Mouse (Mus musculus) liver, embryonic 13.5 days (tissue): Measurements from ENCODE around the gene Rhbdd1. TPM values are rescaled to one million over a fixed set of nuclear protein-coding genes. Genes with fewer than 3 reads are reported as not detected.

Experiments used
- ATAC-seq: fragments of 200-750 bp; cut with Nextera tagmentation; 2 replicates; pipeline ENCODE4 v1.8.0; 2017; ENCODE audit warnings: low read depth, mild to moderate bottlenecking, moderate number of reproducible peaks, moderate library complexity
- DNase-seq: peaks from one replicate; pipeline ENCODE4 v3.0.0; 2022
- H3K27ac ChIP-seq: fragments of 300-500 bp; sonication (generic); 2 replicates; pipeline ENCODE4 v1.5.1; 2015; ENCODE audit warnings: moderate library complexity, mild to moderate bottlenecking, inconsistent platforms
- H3K27me3 ChIP-seq: fragments of 300-500 bp; sonication (generic); 2 replicates; pipeline ENCODE4 v1.6.1; 2015; ENCODE audit warnings: mild to moderate bottlenecking, inconsistent platforms
- H3K36me3 ChIP-seq: fragments of 300-500 bp; sonication (generic); 2 replicates; pipeline ENCODE4 v1.6.1; 2015; ENCODE audit warnings: mild to moderate bottlenecking, inconsistent platforms
- H3K4me1 ChIP-seq: fragments of 300-500 bp; sonication (generic); replicated peaks from 2 replicates; pipeline ENCODE4 v1.6.1; 2015; ENCODE audit warnings: inconsistent platforms
- H3K4me2 ChIP-seq: fragments of 300-500 bp; sonication (generic); 2 replicates; pipeline ENCODE4 v1.6.1; 2015; ENCODE audit warnings: inconsistent platforms, mild to moderate bottlenecking, moderate library complexity
- H3K4me3 ChIP-seq: fragments of 300-500 bp; sonication (generic); replicated peaks from 2 replicates; pipeline ENCODE4 v1.5.1; 2015; ENCODE audit warnings: mild to moderate bottlenecking, inconsistent platforms
- H3K9ac ChIP-seq: fragments of 300-500 bp; sonication (generic); 2 replicates; pipeline ENCODE4 v1.6.1; 2015; ENCODE audit warnings: mild to moderate bottlenecking, inconsistent platforms
- H3K9me3 ChIP-seq: fragments of 300-500 bp; sonication (generic); replicated peaks from 2 replicates; pipeline ENCODE4 v1.6.1; 2016; ENCODE audit warnings: inconsistent platforms
- WGBS: fragments of 180-500 bp; shearing (Covaris S2); methylation state at CpG from one replicate; pipeline ENCODE4 v1.1.7; 2015; ENCODE audit not compliant: insufficient replicate concordance; 5-methylcytosine and 5-hydroxymethylcytosine counted together
- polyA plus RNA-seq: library from polyadenylated mRNA; unstranded; fragments of >200 nt; fragmentation: Nextera tagmentation; extraction: Ambion mirVana; gene quantifications from 2 replicates; pipeline ENCODE4 v1.2.1, GENCODE M21; 2015

Rhbdd1 gene
- polyA plus RNA-seq, 1 experiment from 2014 or later: 8.6 TPM

- Histone ChIP-seq H3K4me2 (no peak overlapping the region), H3K27ac (no peak overlapping the region), H3K9ac (no peak overlapping the region), H3K27me3 (no peaks in the 10 kb centered on the region), H3K9me3 (no peaks in the 10 kb centered on the region), H3K4me1 (no peaks in the 10 kb centered on the region), H3K4me3 (no peak overlapping the region), H3K36me3 (no peaks in the 10 kb centered on the region)
- 68% methylated on average over 10 of the region's 10 CpGs for WGBS
- no peak for ATAC-seq
- no peak for DNase-seq
Observed at GRCm38 (mm10) chr1:82470516-82471225, 154.4 kb downstream of the Rhbdd1 start.

- no peaks in the 10 kb centered on the region for H3K9me3 ChIP-seq
- no peak overlapping the region for H3K4me3 ChIP-seq
- no peaks in the 10 kb centered on the region for H3K27me3 ChIP-seq
- H3K4me2 ChIP-seq: no peak overlapping the region
- no peak for ATAC-seq
- no peaks in the 10 kb centered on the region for H3K4me1 ChIP-seq
- DNase-seq: no peak
- no peak overlapping the region for H3K9ac ChIP-seq
- no peaks in the 10 kb centered on the region for H3K36me3 ChIP-seq
- H3K27ac ChIP-seq: no peak overlapping the region
Observed at GRCm38 (mm10) chr1:82473467-82473866, 157.2 kb downstream of the Rhbdd1 start.

GRCm38 (mm10) chr1:82474461-82474961 is 158.3 kb downstream of the Rhbdd1 start:
- ATAC-seq (no peak), DNase-seq (no peak)
- H3K4me2 ChIP-seq: no peak overlapping the region
- no peaks in the 10 kb centered on the region for H3K36me3 ChIP-seq
- H3K9ac ChIP-seq: no peak overlapping the region
- H3K4me1 ChIP-seq: no peaks in the 10 kb centered on the region
- H3K27ac ChIP-seq: no peak overlapping the region
- no peaks in the 10 kb centered on the region for H3K27me3 ChIP-seq
- 40% methylated on average over 4 of the region's 4 CpGs for WGBS
- no peaks in the 10 kb centered on the region for H3K9me3 ChIP-seq
- no peak overlapping the region for H3K4me3 ChIP-seq

GRCm38 (mm10) chr1:82475254-82475653 is 159.0 kb downstream of the Rhbdd1 start:
- no peak for DNase-seq
- no peak overlapping the region for H3K4me3 ChIP-seq
- no peaks in the 10 kb centered on the region for H3K36me3 ChIP-seq
- no peak for ATAC-seq
- no peaks in the 10 kb centered on the region for H3K9me3 ChIP-seq
- H3K4me2 ChIP-seq: no peak overlapping the region
- no peak overlapping the region for H3K9ac ChIP-seq
- WGBS: 58% methylated on average over 5 of the region's 5 CpGs
- no peaks in the 10 kb centered on the region for H3K4me1 ChIP-seq
- H3K27me3 ChIP-seq: no peaks in the 10 kb centered on the region
- no peak overlapping the region for H3K27ac ChIP-seq

- Histone ChIP-seq H3K4me1 (no peaks in the 10 kb centered on the region), H3K4me3 (no peak overlapping the region), H3K36me3 (no peaks in the 10 kb centered on the region), H3K27ac (no peak overlapping the region), H3K9ac (no peak overlapping the region), H3K27me3 (no peaks in the 10 kb centered on the region), H3K9me3 (no peaks in the 10 kb centered on the region), H3K4me2 (no peak overlapping the region)
- ATAC-seq (no peak), DNase-seq (no peak)
- WGBS: 64% methylated on average over 4 of the region's 4 CpGs
Observed at GRCm38 (mm10) chr1:82475821-82476220, 159.6 kb downstream of the Rhbdd1 start.

GRCm38 (mm10) chr1:82476256-82476655 is 160.0 kb downstream of the Rhbdd1 start:
- no peak for DNase-seq

GRCm38 (mm10) chr1:82476746-82477145 is 160.5 kb downstream of the Rhbdd1 start:
- WGBS: 46% methylated on average over 9 of the region's 9 CpGs
- Histone ChIP-seq H3K4me3 (no peak overlapping the region), H3K27me3 (no peaks in the 10 kb centered on the region), H3K4me2 (no peak overlapping the region), H3K9ac (no peak overlapping the region), H3K36me3 (no peaks in the 10 kb centered on the region), H3K4me1 (no peaks in the 10 kb centered on the region), H3K9me3 (no peaks in the 10 kb centered on the region), H3K27ac (no peak overlapping the region)
- no peak for ATAC-seq
- DNase-seq: no peak

More at GRCm38 (mm10) chr1:82476256-82476655, 160.0 kb downstream of the Rhbdd1 start:
- H3K4me3 ChIP-seq: no peak overlapping the region
- H3K27me3 ChIP-seq: no peaks in the 10 kb centered on the region
- H3K36me3 ChIP-seq: no peaks in the 10 kb centered on the region
- WGBS: 43% methylated on average over 11 of the region's 11 CpGs
- no peak overlapping the region for H3K4me2 ChIP-seq
- H3K9ac ChIP-seq: no peak overlapping the region
- H3K9me3 ChIP-seq: no peaks in the 10 kb centered on the region
- no peaks in the 10 kb centered on the region for H3K4me1 ChIP-seq
- ATAC-seq: no peak
- H3K27ac ChIP-seq: no peak overlapping the region

GRCm38 (mm10) chr1:82479696-82480487 is 163.6 kb downstream of the Rhbdd1 start:
- H3K27ac ChIP-seq: no peak overlapping the region
- WGBS: 66% methylated on average over 12 of the region's 12 CpGs

GRCm38 (mm10) chr1:82482371-82482770 is 166.1 kb downstream of the Rhbdd1 start:
- H3K4me3 ChIP-seq: no peak overlapping the region
- H3K27me3 ChIP-seq: no peaks in the 10 kb centered on the region
- ATAC-seq (no peak), DNase-seq (no peak)
- H3K9me3 ChIP-seq: no peaks in the 10 kb centered on the region
- 64% methylated on average over 7 of the region's 7 CpGs for WGBS
- no peaks in the 10 kb centered on the region for H3K36me3 ChIP-seq
- no peak overlapping the region for H3K4me2 ChIP-seq
- H3K4me1 ChIP-seq: no peaks in the 10 kb centered on the region
- no peak overlapping the region for H3K9ac ChIP-seq
- H3K27ac ChIP-seq: no peak overlapping the region

More at GRCm38 (mm10) chr1:82479696-82480487, 163.6 kb downstream of the Rhbdd1 start:
- H3K36me3 ChIP-seq: no peaks in the 10 kb centered on the region
- H3K4me2 ChIP-seq: no peak overlapping the region
- no peaks in the 10 kb centered on the region for H3K4me1 ChIP-seq
- H3K4me3 ChIP-seq: no peak overlapping the region
- ATAC-seq: no peak
- no peak overlapping the region for H3K9ac ChIP-seq
- H3K27me3 ChIP-seq: no peaks in the 10 kb centered on the region
- no peak for DNase-seq
- H3K9me3 ChIP-seq: no peaks in the 10 kb centered on the region

GRCm38 (mm10) chr1:82486371-82486770 is 170.1 kb downstream of the Rhbdd1 start:
- Histone ChIP-seq H3K36me3 (no peaks in the 10 kb centered on the region), H3K9ac (no peak overlapping the region), H3K27me3 (no peaks in the 10 kb centered on the region), H3K4me1 (no peaks in the 10 kb centered on the region), H3K9me3 (no peaks in the 10 kb centered on the region), H3K4me3 (no peak overlapping the region), H3K4me2 (no peak overlapping the region), H3K27ac (no peak overlapping the region)
- no peak for ATAC-seq
- DNase-seq: no peak
- 65% methylated on average over 4 of the region's 4 CpGs for WGBS

GRCm38 (mm10) chr1:82491954-82492353 is 175.7 kb downstream of the Rhbdd1 start:
- H3K4me1 ChIP-seq: no peaks in the 10 kb centered on the region
- no peaks in the 10 kb centered on the region for H3K9me3 ChIP-seq
- no peaks in the 10 kb centered on the region for H3K27me3 ChIP-seq
- no peak overlapping the region for H3K9ac ChIP-seq
- no peak for ATAC-seq
- no peak overlapping the region for H3K27ac ChIP-seq
- no peaks in the 10 kb centered on the region for H3K36me3 ChIP-seq
- H3K4me2 ChIP-seq: no peak overlapping the region
- 63% methylated on average over 2 of the region's 2 CpGs for WGBS
- DNase-seq: no peak
- no peak overlapping the region for H3K4me3 ChIP-seq
